Mouse (Mus musculus): ENCODE results near the gene 1700018G05Rik. TPM values are rescaled to one million over a fixed set of nuclear protein-coding genes. Genes with fewer than 3 reads are reported as not detected.
"Not testable (repeated sequence)": the region's sequence is repeated elsewhere in the genome, so short reads cannot be mapped to it uniquely, and the experiment has no call there.

The 1700018G05Rik gene
- polyA plus RNA-seq, 1 experiment from 2014 or later: not detected

GRCm38 (mm10) chrX:102934395-102934764 lies 6.2 kb downstream of the 1700018G05Rik start:
- Histone ChIP-seq H3K36me3 (ENCODE audit: control insufficient read depth, insufficient read depth) (no peaks in the 10 kb centered on the region), H3K9ac (ENCODE audit: low read depth, low read length) (no peak overlapping the region), H3K9me3 (ENCODE audit: control insufficient read depth) (no peaks in the 10 kb centered on the region), H3K4me3 (ENCODE audit: low read depth, low read length) (no peak overlapping the region), H3K4me2 (replicated peaks; ENCODE audit: low read depth) (peak overlapping the region; percentile 81), H3K27ac (ENCODE audit: low read depth, low read length) (no peak overlapping the region), H3K4me1 (replicated peaks; ENCODE audit: control insufficient read depth, insufficient read depth, low read length) (no peaks in the 10 kb centered on the region), H3K27me3 (replicated peaks; ENCODE audit: control insufficient read depth, insufficient read depth, low read length) (0 out of 2 replicates have a peak, but pooled peaks cover 3% of the 10 kb centered on the region)
- no peak for TF ChIP-seq CTCF (IDR thresholded peaks at IDR 0.05; ENCODE audit: low read depth)
- no peak for ATAC-seq
- 58% methylated on average over 8 of the region's 8 CpGs for WGBS

- no peak for TF ChIP-seq CTCF (IDR thresholded peaks at IDR 0.05; ENCODE audit: low read depth)
- no peak for ATAC-seq
- no peaks in the 10 kb centered on the region for H3K36me3 ChIP-seq (ENCODE audit: control insufficient read depth, insufficient read depth)
- H3K4me1 ChIP-seq (replicated peaks; ENCODE audit: control insufficient read depth, insufficient read depth, low read length): no peaks in the 10 kb centered on the region
- no peaks in the 10 kb centered on the region for H3K9me3 ChIP-seq (ENCODE audit: control insufficient read depth)
- no peak overlapping the region for H3K9ac ChIP-seq (ENCODE audit: low read depth, low read length)
- H3K4me3 ChIP-seq (ENCODE audit: low read depth, low read length): no peak overlapping the region
- H3K27me3 ChIP-seq (replicated peaks; ENCODE audit: control insufficient read depth, insufficient read depth, low read length): 0 out of 2 replicates have a peak, but pooled peaks cover 3% of the 10 kb centered on the region
- H3K27ac ChIP-seq (ENCODE audit: low read depth, low read length): no peak overlapping the region
- no peak overlapping the region for H3K4me2 ChIP-seq (replicated peaks; ENCODE audit: low read depth)
- WGBS: 52% methylated on average over 5 of the region's 5 CpGs
These were observed 8.6 kb downstream of the 1700018G05Rik start for GRCm38 (mm10) chrX:102936743-102937142.

DNA sequence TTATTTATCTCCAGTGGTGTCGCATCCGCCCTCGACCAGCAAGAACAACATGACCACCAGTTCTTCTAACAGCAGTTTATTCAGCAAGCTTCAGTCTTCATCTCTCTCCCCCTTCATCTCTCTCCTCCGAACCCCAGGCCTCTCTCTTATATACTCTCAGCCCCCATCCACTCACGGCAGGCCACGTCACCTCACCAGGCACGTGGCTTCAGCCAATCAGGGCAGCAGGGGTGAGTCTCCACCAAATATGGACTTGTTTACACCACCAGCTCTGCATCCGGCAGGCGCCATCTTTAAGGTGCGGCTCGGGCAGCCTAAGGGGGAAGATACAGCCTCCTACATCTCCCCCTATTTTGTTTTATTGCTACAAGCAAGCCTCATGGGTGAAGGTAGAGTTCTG lies 22.0 kb downstream of the 1700018G05Rik start:
- 86% methylated on average over 11 of the region's 11 CpGs for WGBS
- H3K27me3 ChIP-seq (replicated peaks; ENCODE audit: control insufficient read depth, insufficient read depth, low read length); H3K4me3 ChIP-seq (ENCODE audit: low read depth, low read length); H3K4me2 ChIP-seq (replicated peaks; ENCODE audit: low read depth); H3K36me3 ChIP-seq (ENCODE audit: control insufficient read depth, insufficient read depth); H3K9me3 ChIP-seq (ENCODE audit: control insufficient read depth); H3K27ac ChIP-seq (ENCODE audit: low read depth, low read length); H3K4me1 ChIP-seq (replicated peaks; ENCODE audit: control insufficient read depth, insufficient read depth, low read length); ATAC-seq; H3K9ac ChIP-seq (ENCODE audit: low read depth, low read length): not testable (repeated sequence)

GRCm38 (mm10) chrX:102958917-102959316 lies 30.7 kb downstream of the 1700018G05Rik start:
- Histone ChIP-seq H3K27ac (ENCODE audit: low read depth, low read length) (no peak overlapping the region), H3K4me2 (replicated peaks; ENCODE audit: low read depth) (no peak overlapping the region), H3K4me1 (replicated peaks; ENCODE audit: control insufficient read depth, insufficient read depth, low read length) (no peaks in the 10 kb centered on the region), H3K36me3 (ENCODE audit: control insufficient read depth, insufficient read depth) (no peaks in the 10 kb centered on the region), H3K9me3 (ENCODE audit: control insufficient read depth) (no peaks in the 10 kb centered on the region), H3K4me3 (ENCODE audit: low read depth, low read length) (no peak overlapping the region), H3K27me3 (replicated peaks; ENCODE audit: control insufficient read depth, insufficient read depth, low read length) (no peaks in the 10 kb centered on the region), H3K9ac (ENCODE audit: low read depth, low read length) (no peak overlapping the region)
- WGBS: 37% methylated on average over 4 of the region's 4 CpGs
- ATAC-seq: no peak
- peak; percentile 71 for TF ChIP-seq CTCF (IDR thresholded peaks at IDR 0.05; ENCODE audit: low read depth)

DNA sequence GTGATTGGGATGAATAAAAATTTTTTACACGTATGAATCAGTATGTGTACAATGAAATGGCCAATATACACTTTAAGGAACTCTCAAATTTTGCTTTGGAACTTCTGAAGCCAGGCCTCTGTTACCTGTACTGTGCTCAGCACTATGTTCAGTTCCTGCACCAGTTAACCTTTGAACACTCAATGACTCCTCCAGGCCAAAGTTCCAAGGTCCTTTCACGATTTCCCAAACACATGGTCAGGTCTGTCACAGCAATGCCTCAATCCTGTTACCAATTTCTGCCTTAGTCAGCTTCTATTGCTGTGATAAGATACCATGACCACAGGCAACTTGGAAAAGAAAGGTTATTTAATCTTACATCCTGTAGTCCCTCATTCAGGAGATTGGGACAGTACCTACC lies 32.4 kb downstream of the 1700018G05Rik start:
- Histone ChIP-seq H3K27me3 (replicated peaks; ENCODE audit: control insufficient read depth, insufficient read depth, low read length) (no peaks in the 10 kb centered on the region), H3K9me3 (ENCODE audit: control insufficient read depth) (no peaks in the 10 kb centered on the region), H3K4me1 (replicated peaks; ENCODE audit: control insufficient read depth, insufficient read depth, low read length) (no peaks in the 10 kb centered on the region), H3K4me2 (replicated peaks; ENCODE audit: low read depth) (no peak overlapping the region), H3K27ac (ENCODE audit: low read depth, low read length) (no peak overlapping the region), H3K4me3 (ENCODE audit: low read depth, low read length) (no peak overlapping the region), H3K9ac (ENCODE audit: low read depth, low read length) (no peak overlapping the region), H3K36me3 (ENCODE audit: control insufficient read depth, insufficient read depth) (no peaks in the 10 kb centered on the region)
- WGBS: 52% methylated on average over 2 of the region's 2 CpGs
- no peak for ATAC-seq
- TF ChIP-seq CTCF (IDR thresholded peaks at IDR 0.05; ENCODE audit: low read depth): no peak

Other genes with a start within 250 kb of the 1700018G05Rik start
- gene Gm3880, start 241.4 kb upstream of the 1700018G05Rik start, polyA plus RNA-seq (2015; fragmentation: Nextera tagmentation; extraction: Ambion mirVana): not detected in 2 replicates
- gene Gm9112, start 220.7 kb upstream of the 1700018G05Rik start, polyA plus RNA-seq (2015; fragmentation: Nextera tagmentation; extraction: Ambion mirVana): not detected in 2 replicates
- gene Dmrtc1b, start 220.5 kb upstream of the 1700018G05Rik start, polyA plus RNA-seq (2015; fragmentation: Nextera tagmentation; extraction: Ambion mirVana): not detected in 2 replicates
- gene Dmrtc1c1, start 125.4 kb upstream of the 1700018G05Rik start, polyA plus RNA-seq (2015; fragmentation: Nextera tagmentation; extraction: Ambion mirVana): not detected in 2 replicates
- not detected in 2 replicates for gene Dmrtc1c2, start 73.8 kb upstream of the 1700018G05Rik start, polyA plus RNA-seq (2015; fragmentation: Nextera tagmentation; extraction: Ambion mirVana)
- not detected in 2 replicates for gene 1700031F05Rik, start 60.4 kb upstream of the 1700018G05Rik start, polyA plus RNA-seq (2015; fragmentation: Nextera tagmentation; extraction: Ambion mirVana)
- 0.34 and 0.69 TPM in 2 replicates for gene Dmrtc1a, start 19.7 kb upstream of the 1700018G05Rik start, polyA plus RNA-seq (2015; fragmentation: Nextera tagmentation; extraction: Ambion mirVana)
- not detected in 2 replicates for gene 1700011M02Rik, start 19.5 kb upstream of the 1700018G05Rik start, polyA plus RNA-seq (2015; fragmentation: Nextera tagmentation; extraction: Ambion mirVana)